Mouse (Mus musculus): Measurements from ENCODE around the gene Cited2.

GRCm38 (mm10) chr10:17681386-17681785 is 41.6 kb upstream of the Cited2 start:
- no peak for TF ChIP-seq CTCF (conservative IDR thresholded peaks at IDR 0.05; ENCODE audit: low read length)
- no peak for TF ChIP-seq POU5F1 (IDR thresholded peaks at IDR 0.05; ENCODE audit: borderline replicate concordance, low read length)
